Mouse (Mus musculus) cerebellum, adult 2 months (tissue): ENCODE data around the gene Lsm14b.

Source experiments
- CTCF ChIP-seq: fragments of 200-500 bp; IDR thresholded peaks from 2 replicates; pipeline ENCODE4 v1.5.1; 2011; ENCODE audit warnings: low read depth, mild to moderate bottlenecking, control low read depth, low read length, moderate library complexity, borderline replicate concordance; ENCODE audit not compliant: insufficient read depth
- POLR2A ChIP-seq: fragments of 200-500 bp; IDR thresholded peaks from 2 replicates; pipeline ENCODE4 v1.6.1; 2011; ENCODE audit warnings: low read length, control low read depth, borderline replicate concordance; ENCODE audit not compliant: insufficient read depth

- no peak for TF ChIP-seq CTCF
- TF ChIP-seq POLR2A = no peak
Measured at GRCm38 (mm10) chr2:179976295-179976627, 48.5 kb upstream of the Lsm14b start.
